9 mouse cellular contexts compared by ENCODE assay signal in genomic region chr7:144037966-144038669, GRCm38 (mm10). TPM values are rescaled to one million over a fixed set of nuclear protein-coding genes. Genes with fewer than 3 reads are reported as not detected.
DNase-seq lines count a peak whose midpoint lies in the region; ATAC-seq and TF ChIP-seq lines count a peak whose summit lies in the region.
"Had no signal": no experiment of that assay in that cellular context is flagged by ENCODE, and none has a peak within 500 bp of the region (broad histone marks: within the 10 kb centered on the region; RNA-seq: fewer than 3 reads in every experiment).

No protein-coding gene starts in this region.

- peak; percentile 69 for ATAC-seq in Patski
- ATAC-seq in frontal cortex, adult (ENCODE audit: low TSS enrichment), result peak; percentile 55; the same call in 1 of the 2 replicates
- ATAC-seq in hindbrain, embryonic 13.5 days (ENCODE audit: low FRiP score), result peak; percentile 89

- H3K27me3 ChIP-seq in Patski, result no peaks in the 10 kb centered on the region
- no peaks in the 10 kb centered on the region for H3K27me3 ChIP-seq in hindbrain, embryonic 13.5 days
- no peaks in the 10 kb centered on the region for H3K27me3 ChIP-seq in myocyte (ENCODE audit: control insufficient read depth, insufficient read depth, insufficient read length)

- H3K27ac ChIP-seq in hindbrain, embryonic 13.5 days, result peak overlapping the region; percentile 77
- H3K27ac ChIP-seq: macrophage had no signal

- CTCF ChIA-PET in Patski (lab: Charles Lee), result interaction anchor here (1.4 kb wide), 1 partner anchor 56 kb away, joined by 4 read pairs; no protein-coding TSS in a partner anchor

- WGBS in hindbrain, embryonic 13.5 days, result 36% methylated on average over 9 of the region's 9 CpGs

- no peaks in the 10 kb centered on the region for H3K9me3 ChIP-seq in hindbrain, embryonic 13.5 days

- no peak for TF ChIP-seq POLR2A in brain, embryonic 14.5 days (IDR thresholded peaks at IDR 0.05; ENCODE audit: borderline replicate concordance, extremely low read depth, insufficient read depth, insufficient read length, poor library complexity, severe bottlenecking)
- TF ChIP-seq POLR2A in myocyte (IDR thresholded peaks at IDR 0.05; ENCODE audit: insufficient read length, low read depth), result no peak

- H3K4me2 ChIP-seq in hindbrain, embryonic 13.5 days, result no peak overlapping the region
- H3K4me2 ChIP-seq in myocyte (ENCODE audit: low read depth), result peak overlapping the region; percentile 13

- no peaks in the 10 kb centered on the region for H3K36me3 ChIP-seq in hindbrain, embryonic 13.5 days
- no peaks in the 10 kb centered on the region for H3K36me3 ChIP-seq in myocyte (ENCODE audit: control insufficient read depth, insufficient read depth)

- peak; percentile 73 for DNase-seq in Patski (ENCODE audit: low read depth, low spot score)
- peak; percentile 95 for DNase-seq in brain, embryonic 14.5 days (ENCODE audit: low read depth)
- DNase-seq in left cerebral cortex, adult 9 months (ENCODE audit: low spot score in 2 of 2), result peak; percentile 11 to 58
- DNase-seq in B cell, adult 2 months, result no peak
- DNase-seq in thymus, postnatal 14 days, result no peak

- H3K79me2 ChIP-seq in myocyte (ENCODE audit: control insufficient read depth, insufficient read depth), result no peaks in the 10 kb centered on the region

- in situ Hi-C loops in Patski (cut with MboI; ENCODE audit: low pct_unique_long_range_greater_than_20kb), result no loop called here

- H3ac ChIP-seq in myocyte (ENCODE audit: control insufficient read depth, insufficient read length), result no peak overlapping the region

- H3K4me1 ChIP-seq in hindbrain, embryonic 13.5 days (replicated peaks), result peaks cover 22% of the 10 kb centered on the region

- H3K4me3 ChIP-seq in hindbrain, embryonic 13.5 days, result no peak overlapping the region
- H3K4me3 ChIP-seq in myocyte, result no peak overlapping the region

- no peak for TF ChIP-seq CTCF in Patski (IDR thresholded peaks at IDR 0.05)
- TF ChIP-seq CTCF in brain, embryonic 14.5 days (IDR thresholded peaks at IDR 0.05; ENCODE audit: borderline replicate concordance, extremely low read depth, insufficient read depth, insufficient read length), result no peak

- H3K9ac ChIP-seq in hindbrain, embryonic 13.5 days, result no peak overlapping the region; the same call in 1 of the 2 replicates

- POLR2A ChIA-PET in Patski (lab: Charles Lee), result interaction anchor here (0.6 kb wide), 1 partner anchor 17 kb away, joined by 3 read pairs; no protein-coding TSS in a partner anchor

TF ChIP-seq in myocyte, 11 proteins besides CTCF, POLR2A, EP300 and RAD21:
- TF ChIP-seq REST (IDR thresholded peaks at IDR 0.05; ENCODE audit: insufficient read depth, insufficient read length), result no peak
- no peak for TF ChIP-seq SRF (IDR thresholded peaks at IDR 0.05; ENCODE audit: control insufficient read depth, insufficient read length, low read depth)
- no peak for TF ChIP-seq TCF12 (IDR thresholded peaks at IDR 0.05; ENCODE audit: insufficient read depth, poor library complexity, severe bottlenecking)
- no peak for TF ChIP-seq E2F4 (IDR thresholded peaks at IDR 0.05; ENCODE audit: insufficient read depth)
- TF ChIP-seq MAX (IDR thresholded peaks at IDR 0.05; ENCODE audit: low read depth), result no peak
- TF ChIP-seq MYOD1 (IDR thresholded peaks at IDR 0.05; ENCODE audit: control insufficient read depth in 1 of 3, insufficient read length in 2 of 3, low read depth in 2 of 3), result no peak
- no peak for TF ChIP-seq TCF3 (IDR thresholded peaks at IDR 0.05; ENCODE audit: insufficient read length, low read depth)
- TF ChIP-seq CEBPB (IDR thresholded peaks at IDR 0.05; ENCODE audit: insufficient read depth, poor library complexity, severe bottlenecking), result no peak

RNA-seq across cellular contexts. Expression of gene Shank2, which starts 36.4 kb away (rescaled TPM):
- polyA plus RNA-seq in Patski (2021) (7.4 TPM), myocyte (2012; fragmentation: generic; extraction: Trizol) (0.07 TPM)
- polyA plus RNA-seq in brain, embryonic 14.5 days (2012; rRNA removed), result 18.8 and 32.5 TPM in 2 replicates
- 6.5 and 6.8 TPM in 2 replicates for polyA plus RNA-seq in hindbrain, embryonic 13.5 days (2015; fragmentation: Nextera tagmentation; extraction: Ambion mirVana)
- polyA plus RNA-seq: macrophage had no signal

Comparison
In these comparisons a context has a peak if more than half of its experiments do, and no peak if none do; other contexts are left out.
1. DNase-seq: peak in Patski (single experiment), brain, embryonic 14.5 days (single experiment) and left cerebral cortex, adult 9 months (2 of 2); none in B cell, adult 2 months (0 of 2) and thymus, postnatal 14 days (single experiment).
2. Peak in every context shown above with its lines, with median percentiles within 50 percentile points of each other: ATAC-seq.